Mouse (Mus musculus): Measurements from ENCODE around the gene Rpl31. TPM values are rescaled to one million over a fixed set of nuclear protein-coding genes. Genes with fewer than 3 reads are reported as not detected.

Gene Rpl31
- polyA plus RNA-seq, 1 experiment: 916 TPM

- no peak for DNase-seq (ENCODE audit: extremely low spot score in 1 of 2, low spot score in 1 of 2)
Observed at GRCm38 (mm10) chr1:39365562-39365961, 2.1 kb upstream of the Rpl31 start.

GRCm38 (mm10) chr1:39367045-39367444 lies 597 bp upstream of the Rpl31 start:
- no peak for DNase-seq (ENCODE audit: extremely low spot score in 1 of 2, low spot score in 1 of 2)

GRCm38 (mm10) chr1:39368267-39368841 lies 712 bp downstream of the Rpl31 start:
- DNase-seq (ENCODE audit: extremely low spot score in 1 of 2, low spot score in 1 of 2): peak in 1 of 2 experiments; percentile 27

- no peak for DNase-seq (ENCODE audit: extremely low spot score in 1 of 2, low spot score in 1 of 2)
Observed at GRCm38 (mm10) chr1:39370431-39370830, 2.8 kb downstream of the Rpl31 start.

- no peak for DNase-seq (ENCODE audit: extremely low spot score in 1 of 2, low spot score in 1 of 2)
Observed at GRCm38 (mm10) chr1:39372220-39372843, 4.7 kb downstream of the Rpl31 start.

- DNase-seq (ENCODE audit: extremely low spot score in 1 of 2, low spot score in 1 of 2): no peak
Observed at GRCm38 (mm10) chr1:39373378-39373777, 5.7 kb downstream of the Rpl31 start.

- no peak for DNase-seq (ENCODE audit: extremely low spot score in 1 of 2, low spot score in 1 of 2)
Observed at GRCm38 (mm10) chr1:39374231-39374809, 6.7 kb downstream of the Rpl31 start.

GRCm38 (mm10) chr1:39376121-39376520 lies 8.5 kb downstream of the Rpl31 start:
- no peak for DNase-seq (ENCODE audit: extremely low spot score in 1 of 2, low spot score in 1 of 2)

GRCm38 (mm10) chr1:39376726-39377240 lies 9.1 kb downstream of the Rpl31 start:
- no peak for DNase-seq (ENCODE audit: extremely low spot score in 1 of 2, low spot score in 1 of 2)

GRCm38 (mm10) chr1:39378540-39378939 lies 10.9 kb downstream of the Rpl31 start:
- no peak for DNase-seq (ENCODE audit: extremely low spot score in 1 of 2, low spot score in 1 of 2)

- no peak for DNase-seq (ENCODE audit: extremely low spot score in 1 of 2, low spot score in 1 of 2)
Observed at GRCm38 (mm10) chr1:39379021-39379420, 11.4 kb downstream of the Rpl31 start.

GRCm38 (mm10) chr1:39381017-39381416 lies 13.4 kb downstream of the Rpl31 start:
- DNase-seq (ENCODE audit: extremely low spot score in 1 of 2, low spot score in 1 of 2): no peak

- no peak for DNase-seq (ENCODE audit: extremely low spot score in 1 of 2, low spot score in 1 of 2)
Observed at GRCm38 (mm10) chr1:39384914-39385313, 17.3 kb downstream of the Rpl31 start.

- DNase-seq (ENCODE audit: extremely low spot score in 1 of 2, low spot score in 1 of 2): no peak
Observed at GRCm38 (mm10) chr1:39386456-39386855, 18.8 kb downstream of the Rpl31 start.

GRCm38 (mm10) chr1:39387497-39387896 lies 19.9 kb downstream of the Rpl31 start:
- no peak for DNase-seq (ENCODE audit: extremely low spot score in 1 of 2, low spot score in 1 of 2)

GRCm38 (mm10) chr1:39388163-39388562 lies 20.5 kb downstream of the Rpl31 start:
- DNase-seq (ENCODE audit: extremely low spot score in 1 of 2, low spot score in 1 of 2): no peak

- DNase-seq (ENCODE audit: extremely low spot score in 1 of 2, low spot score in 1 of 2): no peak
Observed at GRCm38 (mm10) chr1:39389338-39389737, 21.7 kb downstream of the Rpl31 start.

- DNase-seq (ENCODE audit: extremely low spot score in 1 of 2, low spot score in 1 of 2): no peak
Observed at GRCm38 (mm10) chr1:39391652-39392051, 24.0 kb downstream of the Rpl31 start.

- peak; percentile 40 to 90 for DNase-seq (ENCODE audit: extremely low spot score in 1 of 2, low spot score in 1 of 2)
Observed at GRCm38 (mm10) chr1:39392189-39392588, 24.5 kb downstream of the Rpl31 start.

GRCm38 (mm10) chr1:39393217-39393867 lies 25.7 kb downstream of the Rpl31 start:
- DNase-seq (ENCODE audit: extremely low spot score in 1 of 2, low spot score in 1 of 2): no peak

- DNase-seq (ENCODE audit: extremely low spot score in 1 of 2, low spot score in 1 of 2): no peak
Observed at GRCm38 (mm10) chr1:39394096-39394495, 26.5 kb downstream of the Rpl31 start.
